Mouse (Mus musculus): Measurements from ENCODE around the gene Nck2.

- TF ChIP-seq CTCF (IDR thresholded peaks at IDR 0.05; ENCODE audit: borderline replicate concordance, insufficient read depth, low read length) (no peak), POLR2A (IDR thresholded peaks at IDR 0.05; ENCODE audit: low read depth, low read length) (no peak)
These were observed 106.1 kb downstream of the Nck2 start for GRCm38 (mm10) chr1:43550525-43550924.
